Mouse (Mus musculus): ENCODE measurements around the gene Olfr106-ps.

- TF ChIP-seq TAL1 (IDR thresholded peaks at IDR 0.05; ENCODE audit: low read length) (no peak), GATA1 (IDR thresholded peaks at IDR 0.05; ENCODE audit: low read length) (no peak)
Observed at GRCm38 (mm10) chr17:37398926-37399325, 8.7 kb downstream of the Olfr106-ps start, which contains the start of gene Olfr107.
